ENCODE assay signal across 16 mouse cellular contexts in the genomic region with DNA sequence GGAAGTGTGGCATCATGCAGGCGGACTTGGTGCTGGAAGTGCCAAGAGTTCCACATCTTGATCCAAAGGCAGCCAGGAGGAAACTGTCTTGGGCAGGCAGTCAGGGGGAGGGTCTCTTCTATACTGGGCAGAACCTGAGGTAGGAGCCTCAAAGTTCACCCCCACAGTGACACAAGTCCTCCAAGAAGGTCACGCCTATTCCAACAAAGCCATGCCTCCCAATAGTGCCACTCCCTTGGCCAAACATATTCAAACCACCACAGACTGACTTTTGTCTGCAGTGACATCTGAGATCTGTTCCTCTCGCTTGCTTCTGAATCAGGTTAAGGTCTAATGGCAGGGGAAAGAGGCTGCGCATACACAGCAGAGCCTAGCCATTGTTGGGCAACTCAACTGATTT.
"Had no signal": no experiment of that assay in that cellular context is flagged by ENCODE, and none has a peak within 500 bp of the region (broad histone marks: within the 10 kb centered on the region; RNA-seq: fewer than 3 reads in every experiment).

No protein-coding gene starts in this region.

- H3K4me1 ChIP-seq: neural tube, embryonic 13.5 days; neural tube, embryonic 15.5 days; stomach, embryonic 15.5 days had no signal

- H3K9ac ChIP-seq: neural tube, embryonic 13.5 days; neural tube, embryonic 15.5 days; stomach, embryonic 15.5 days had no signal

- H3K36me3 ChIP-seq: neural tube, embryonic 13.5 days; neural tube, embryonic 15.5 days; stomach, embryonic 15.5 days had no signal

- H3K9me3 ChIP-seq: neural tube, embryonic 13.5 days; neural tube, embryonic 15.5 days; stomach, embryonic 15.5 days had no signal

- H3K27ac ChIP-seq: neural tube, embryonic 13.5 days; neural tube, embryonic 15.5 days; stomach, embryonic 15.5 days; stomach, postnatal 0 days had no signal

- DNase-seq: retina, postnatal 1 day; right cerebral cortex, adult 18-20 months; right cerebral cortex, postnatal 14 days; right cerebral cortex, postnatal 25 days; right cerebral cortex, postnatal 4 days; spleen, adult 18-20 months; thymus, adult 18-20 months; thymus, adult 2 months; thymus, postnatal 14 days; thymus, postnatal 25 days; thymus, postnatal 36 days; thymus, postnatal 4 days had no signal

- H3K4me3 ChIP-seq: neural tube, embryonic 13.5 days; neural tube, embryonic 15.5 days; stomach, embryonic 15.5 days had no signal

- H3K4me2 ChIP-seq: neural tube, embryonic 13.5 days; neural tube, embryonic 15.5 days; stomach, embryonic 15.5 days had no signal

- H3K27me3 ChIP-seq: neural tube, embryonic 13.5 days; neural tube, embryonic 15.5 days; stomach, embryonic 15.5 days had no signal
